Mouse (Mus musculus): Measurements from ENCODE around the gene Cdk8. TPM values are rescaled to one million over a fixed set of nuclear protein-coding genes. Genes with fewer than 3 reads are reported as not detected.
A peak's percentile ranks its signal among the peaks of the same experiment; 100 is the strongest.

The Cdk8 gene
- polyA plus RNA-seq, 1 experiment from 2014 or later = 29.8 TPM

GRCm38 (mm10) chr5:146193360-146193759 is 37.7 kb upstream of the Cdk8 start:
- H3K4me1 ChIP-seq (ENCODE audit: insufficient read depth) = no peaks in the 10 kb centered on the region
- no peak overlapping the region for H3K27ac ChIP-seq (ENCODE audit: low read depth)
- no peaks in the 10 kb centered on the region for H3K36me3 ChIP-seq (ENCODE audit: insufficient read depth)
- ATAC-seq (ENCODE audit: insufficient read depth) = no peak
- no peak overlapping the region for H3K9ac ChIP-seq
- no peak for TF ChIP-seq CTCF (IDR thresholded peaks at IDR 0.05; ENCODE audit: low read depth)
- no peak overlapping the region for H3K4me3 ChIP-seq (ENCODE audit: low read depth, low read length)
- DNase-seq = no peak
- whole genome bisulfite sequencing = 78% methylated on average over 8 of the region's 8 CpGs
- no peaks in the 10 kb centered on the region for H3K9me3 ChIP-seq (ENCODE audit: low read depth, low read length)
- H3K4me2 ChIP-seq = no peak overlapping the region
- no peaks in the 10 kb centered on the region for H3K27me3 ChIP-seq (ENCODE audit: insufficient read depth, low read length)

GRCm38 (mm10) chr5:146199073-146199472 is 32.0 kb upstream of the Cdk8 start:
- DNase-seq (no peak), ATAC-seq (ENCODE audit: insufficient read depth) (no peak)
- Histone ChIP-seq H3K4me1 (ENCODE audit: insufficient read depth) (no peaks in the 10 kb centered on the region), H3K9ac (no peak overlapping the region), H3K9me3 (ENCODE audit: low read depth, low read length) (0 out of 2 replicates have a peak, but pooled peaks cover 3% of the 10 kb centered on the region), H3K4me3 (ENCODE audit: low read depth, low read length) (no peak overlapping the region), H3K27me3 (ENCODE audit: insufficient read depth, low read length) (no peaks in the 10 kb centered on the region), H3K4me2 (no peak overlapping the region), H3K27ac (ENCODE audit: low read depth) (no peak overlapping the region), H3K36me3 (ENCODE audit: insufficient read depth) (peaks cover 9% of the 10 kb centered on the region)
- no peak for TF ChIP-seq CTCF (IDR thresholded peaks at IDR 0.05; ENCODE audit: low read depth)

DNA sequence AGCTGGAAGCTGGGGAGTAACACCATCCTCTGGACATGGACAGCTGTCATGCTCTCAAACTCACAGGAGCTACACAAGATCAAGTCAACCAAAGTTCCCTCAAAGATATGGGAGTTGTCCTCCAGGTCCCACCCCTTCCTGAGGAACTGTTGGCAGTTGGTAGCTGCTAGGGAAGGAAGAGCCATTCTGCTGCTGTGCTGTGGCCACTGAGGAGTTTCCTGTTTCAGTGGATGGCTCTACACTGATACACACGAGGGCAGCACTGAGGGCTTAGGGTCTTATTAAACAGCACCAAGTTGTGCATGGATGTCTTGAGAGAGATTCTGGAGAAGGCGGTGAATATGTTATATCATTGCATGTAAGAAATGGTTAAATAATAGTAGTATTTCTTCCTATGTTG is 31.5 kb upstream of the Cdk8 start:
- DNase-seq (no peak), ATAC-seq (ENCODE audit: insufficient read depth) (no peak)
- H3K36me3 ChIP-seq (ENCODE audit: insufficient read depth) = peaks cover 13% of the 10 kb centered on the region
- no peaks in the 10 kb centered on the region for H3K4me1 ChIP-seq (ENCODE audit: insufficient read depth)
- no peak overlapping the region for H3K4me3 ChIP-seq (ENCODE audit: low read depth, low read length)
- H3K9ac ChIP-seq = no peak overlapping the region
- no peak overlapping the region for H3K4me2 ChIP-seq
- no peak for TF ChIP-seq CTCF (IDR thresholded peaks at IDR 0.05; ENCODE audit: low read depth)
- H3K9me3 ChIP-seq (ENCODE audit: low read depth, low read length) = 0 out of 2 replicates have a peak, but pooled peaks cover 3% of the 10 kb centered on the region
- H3K27me3 ChIP-seq (ENCODE audit: insufficient read depth, low read length) = no peaks in the 10 kb centered on the region
- H3K27ac ChIP-seq (ENCODE audit: low read depth) = no peak overlapping the region
- 80% methylated on average over 2 of the region's 2 CpGs for WGBS

DNA sequence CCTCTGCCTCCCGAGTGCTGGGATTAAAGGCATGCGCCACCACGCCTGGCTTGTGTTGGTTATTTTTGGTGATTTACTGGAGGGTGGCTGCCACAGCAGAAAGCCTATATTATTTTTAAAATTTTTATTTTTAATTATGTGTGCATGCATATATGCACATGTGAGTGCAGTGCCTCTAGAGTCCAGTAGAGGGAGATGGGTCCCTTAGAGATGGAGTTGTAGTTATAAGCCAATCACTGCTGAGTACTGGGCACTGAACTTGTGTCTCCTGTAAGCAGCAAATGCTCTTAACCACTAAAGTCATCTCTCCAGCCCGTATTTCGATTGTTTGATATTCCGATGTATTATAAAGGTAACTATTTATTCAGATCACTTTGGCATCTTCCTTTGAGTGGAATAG is 30.4 kb upstream of the Cdk8 start:
- ATAC-seq (ENCODE audit: insufficient read depth) (no peak), DNase-seq (peak; percentile 3)
- 93% methylated on average over 6 of the region's 6 CpGs for WGBS
- Histone ChIP-seq H3K9ac (no peak overlapping the region), H3K36me3 (ENCODE audit: insufficient read depth) (peaks cover 22% of the 10 kb centered on the region), H3K27me3 (ENCODE audit: insufficient read depth, low read length) (no peaks in the 10 kb centered on the region), H3K4me2 (no peak overlapping the region), H3K4me1 (ENCODE audit: insufficient read depth) (no peaks in the 10 kb centered on the region), H3K4me3 (ENCODE audit: low read depth, low read length) (no peak overlapping the region), H3K27ac (ENCODE audit: low read depth) (no peak overlapping the region), H3K9me3 (ENCODE audit: low read depth, low read length) (0 out of 2 replicates have a peak, but pooled peaks cover 3% of the 10 kb centered on the region)
- peak; percentile 26 for TF ChIP-seq CTCF (IDR thresholded peaks at IDR 0.05; ENCODE audit: low read depth)

DNA sequence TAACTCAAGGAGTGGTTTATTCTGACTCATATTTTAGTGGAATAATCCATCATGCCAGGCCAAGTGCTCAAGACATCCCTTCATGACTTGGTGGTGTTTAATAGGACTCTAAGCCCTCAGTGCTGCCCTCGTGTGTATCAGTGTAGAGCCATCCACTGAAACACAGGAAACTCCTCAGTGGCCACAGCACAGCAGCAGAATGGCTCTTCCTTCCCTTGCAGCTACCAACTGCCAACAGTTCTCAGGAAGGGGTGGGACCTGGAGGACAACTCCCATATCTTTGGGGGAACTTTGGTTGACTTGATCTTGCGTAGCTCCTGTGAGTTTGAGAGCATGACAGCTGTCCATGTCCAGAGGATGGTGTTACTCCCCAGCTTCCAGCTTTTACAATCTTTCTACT is 27.1 kb upstream of the Cdk8 start:
- H3K9ac ChIP-seq = no peak overlapping the region
- H3K27ac ChIP-seq (ENCODE audit: low read depth) = no peak overlapping the region
- no peaks in the 10 kb centered on the region for H3K27me3 ChIP-seq (ENCODE audit: insufficient read depth, low read length)
- 79% methylated on average over 2 of the region's 2 CpGs for WGBS
- H3K9me3 ChIP-seq (ENCODE audit: low read depth, low read length) = 0 out of 2 replicates have a peak, but pooled peaks cover 3% of the 10 kb centered on the region
- H3K4me1 ChIP-seq (ENCODE audit: insufficient read depth) = no peaks in the 10 kb centered on the region
- no peak overlapping the region for H3K4me3 ChIP-seq (ENCODE audit: low read depth, low read length)
- H3K36me3 ChIP-seq (ENCODE audit: insufficient read depth) = peaks cover 54% of the 10 kb centered on the region
- no peak for DNase-seq
- no peak for TF ChIP-seq CTCF (IDR thresholded peaks at IDR 0.05; ENCODE audit: low read depth)
- no peak overlapping the region for H3K4me2 ChIP-seq
- no peak for ATAC-seq (ENCODE audit: insufficient read depth)

GRCm38 (mm10) chr5:146205537-146205936 is 25.5 kb upstream of the Cdk8 start:
- no peak overlapping the region for H3K4me3 ChIP-seq (ENCODE audit: low read depth, low read length)
- peaks cover 66% of the 10 kb centered on the region for H3K36me3 ChIP-seq (ENCODE audit: insufficient read depth)
- no peak for TF ChIP-seq CTCF (IDR thresholded peaks at IDR 0.05; ENCODE audit: low read depth)
- H3K27ac ChIP-seq (ENCODE audit: low read depth) = no peak overlapping the region
- H3K4me2 ChIP-seq = no peak overlapping the region
- no peaks in the 10 kb centered on the region for H3K27me3 ChIP-seq (ENCODE audit: insufficient read depth, low read length)
- 0 out of 2 replicates have a peak, but pooled peaks cover 2% of the 10 kb centered on the region for H3K9me3 ChIP-seq (ENCODE audit: low read depth, low read length)
- 84% methylated on average over 5 of the region's 5 CpGs for WGBS
- no peak for DNase-seq
- no peak overlapping the region for H3K9ac ChIP-seq
- no peaks in the 10 kb centered on the region for H3K4me1 ChIP-seq (ENCODE audit: insufficient read depth)
- no peak for ATAC-seq (ENCODE audit: insufficient read depth)

DNA sequence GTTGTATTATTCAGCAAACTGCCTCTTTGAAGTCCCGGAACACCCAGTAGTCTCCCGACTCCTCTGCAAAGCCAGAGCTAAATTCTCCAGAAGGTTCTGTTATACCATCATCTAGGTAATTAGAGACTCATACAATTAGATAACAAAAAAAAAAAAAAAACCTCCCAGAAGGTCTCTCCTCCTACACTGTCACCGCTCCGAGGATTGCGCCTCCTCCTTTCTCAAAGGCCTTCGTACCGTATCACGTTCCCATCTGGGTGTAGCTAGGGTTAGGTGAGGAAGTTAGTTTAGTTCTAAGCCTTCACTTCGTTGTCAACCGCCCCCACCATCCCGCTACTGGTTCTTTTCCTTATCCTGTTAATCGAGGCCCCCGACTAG is 10.5 kb upstream of the Cdk8 start:
- 9% methylated on average over 13 of the region's 13 CpGs for WGBS

More for the DNA sequence above, 10.5 kb upstream of the Cdk8 start:
- peak; percentile 46 for ATAC-seq (ENCODE audit: insufficient read depth)
- Histone ChIP-seq H3K9ac (peak overlapping the region; percentile 79), H3K4me3 (ENCODE audit: low read depth, low read length) (peak overlapping the region; percentile 65), H3K27ac (ENCODE audit: low read depth) (peak overlapping the region; percentile 66), H3K36me3 (ENCODE audit: insufficient read depth) (peaks cover 38% of the 10 kb centered on the region), H3K27me3 (ENCODE audit: insufficient read depth, low read length) (no peaks in the 10 kb centered on the region), H3K4me1 (ENCODE audit: insufficient read depth) (0 out of 2 replicates have a peak, but pooled peaks cover 2% of the 10 kb centered on the region), H3K9me3 (ENCODE audit: low read depth, low read length) (no peaks in the 10 kb centered on the region), H3K4me2 (peak overlapping the region; percentile 64)
- TF ChIP-seq CTCF (IDR thresholded peaks at IDR 0.05; ENCODE audit: low read depth) = no peak
- no peak for DNase-seq

Data from lung, embryonic 14.5 days (tissue).